Mouse (Mus musculus) frontal cortex, adult (tissue): ENCODE results near the gene 2510009E07Rik.

ENCODE experiments used
- ATAC-seq: cut with Nextera tagmentation; 2 replicates; pipeline ENCODE4 v1.9.2; 2017; ENCODE audit warnings: mild to moderate bottlenecking, moderate library complexity, mixed read lengths; ENCODE audit not compliant: low TSS enrichment

Gene 2510009E07Rik

GRCm38 (mm10) chr16:21636156-21636853 is 58.2 kb downstream of the 2510009E07Rik start:
- ATAC-seq: peak; percentile 62

- no peak for ATAC-seq
Measured at GRCm38 (mm10) chr16:21634460-21634859, 60.0 kb downstream of the 2510009E07Rik start.

- ATAC-seq: no peak
Measured at GRCm38 (mm10) chr16:21631815-21632222, 62.6 kb downstream of the 2510009E07Rik start.

DNA sequence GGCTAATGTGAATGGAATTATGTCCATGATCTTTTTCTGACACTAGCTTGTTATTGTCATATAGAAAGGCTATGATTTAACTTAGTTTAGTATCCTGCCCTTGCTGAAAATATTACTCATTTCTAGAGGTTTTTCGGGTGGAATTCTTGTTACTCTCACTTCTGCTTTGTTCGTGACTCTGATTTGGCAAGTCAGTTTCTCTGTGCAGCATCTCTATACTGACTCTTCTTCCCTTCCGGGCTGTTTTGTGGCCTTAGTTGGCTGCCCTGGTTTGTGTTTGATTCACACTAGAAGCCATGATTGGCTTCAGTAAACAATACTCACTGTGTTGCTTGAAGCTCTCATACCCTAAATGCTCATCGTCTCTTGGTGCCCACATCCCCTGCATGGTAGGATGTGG is 63.9 kb downstream of the 2510009E07Rik start:
- no peak for ATAC-seq

GRCm38 (mm10) chr16:21628061-21628591 is 66.3 kb downstream of the 2510009E07Rik start:
- peak; percentile 82 for ATAC-seq

DNA sequence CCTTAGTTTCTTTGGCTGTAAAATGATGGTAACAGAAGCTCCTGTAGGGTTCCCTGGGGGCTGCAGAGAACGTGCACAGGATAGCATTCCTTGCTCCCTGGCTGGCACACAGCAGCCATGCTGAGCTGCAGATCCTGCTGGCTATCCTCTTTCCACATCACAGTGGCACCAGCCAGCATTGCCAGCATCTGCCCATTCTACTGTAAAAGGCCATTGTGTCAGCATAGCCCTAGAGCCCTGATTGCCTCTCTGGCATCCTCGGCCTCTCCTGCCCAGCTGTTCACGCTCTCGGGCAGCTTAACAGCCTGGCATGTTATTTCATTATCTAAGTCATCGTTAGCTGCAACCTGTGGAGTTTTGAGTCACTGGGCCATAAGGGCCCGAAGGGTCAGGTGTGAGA is 67.2 kb downstream of the 2510009E07Rik start:
- ATAC-seq: peak; percentile 54

- no peak for ATAC-seq
Measured at GRCm38 (mm10) chr16:21625784-21626634, 68.5 kb downstream of the 2510009E07Rik start.

DNA sequence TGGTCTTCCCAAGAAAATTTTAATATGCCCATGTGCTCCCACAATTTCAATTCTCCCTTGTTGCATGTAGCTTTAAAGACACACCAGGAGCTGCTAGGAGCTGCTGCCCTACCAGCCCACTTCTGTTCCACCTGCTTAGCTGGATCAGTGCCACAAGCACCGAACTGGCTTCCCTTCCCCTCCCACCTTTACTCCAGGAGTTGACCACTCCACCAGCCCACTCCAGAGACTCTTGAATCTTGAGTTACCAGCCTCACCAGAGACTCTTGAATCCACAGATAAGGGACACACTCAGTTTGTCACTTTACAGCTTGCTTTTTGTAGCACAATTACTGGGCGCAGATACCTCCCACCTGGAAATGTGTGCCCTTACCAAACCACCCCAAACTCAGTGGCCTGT is 73.8 kb downstream of the 2510009E07Rik start:
- ATAC-seq: no peak

- no peak for ATAC-seq
Measured at GRCm38 (mm10) chr16:21615802-21616201, 78.7 kb downstream of the 2510009E07Rik start.

DNA sequence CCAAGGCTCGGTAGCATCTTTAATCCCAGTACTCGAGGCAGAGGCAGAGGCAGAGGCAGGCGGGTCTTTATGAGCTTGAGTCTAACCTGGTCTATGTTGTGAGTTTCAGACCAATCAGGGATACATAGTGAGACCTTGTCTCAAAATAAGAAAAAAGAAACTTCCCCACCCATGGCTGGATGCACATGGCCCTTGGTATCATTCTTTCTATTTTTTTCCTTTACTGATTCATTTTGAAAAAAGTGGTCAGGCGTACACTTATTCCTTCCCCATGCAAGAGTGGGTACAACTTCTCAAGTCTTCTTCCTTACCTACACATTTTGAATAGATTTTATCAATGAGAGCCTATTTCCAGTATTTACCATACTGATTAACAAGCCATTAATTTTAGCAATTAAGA is 84.0 kb downstream of the 2510009E07Rik start:
- no peak for ATAC-seq

- no peak for ATAC-seq
Measured at GRCm38 (mm10) chr16:21608176-21608865, 86.1 kb downstream of the 2510009E07Rik start.

DNA sequence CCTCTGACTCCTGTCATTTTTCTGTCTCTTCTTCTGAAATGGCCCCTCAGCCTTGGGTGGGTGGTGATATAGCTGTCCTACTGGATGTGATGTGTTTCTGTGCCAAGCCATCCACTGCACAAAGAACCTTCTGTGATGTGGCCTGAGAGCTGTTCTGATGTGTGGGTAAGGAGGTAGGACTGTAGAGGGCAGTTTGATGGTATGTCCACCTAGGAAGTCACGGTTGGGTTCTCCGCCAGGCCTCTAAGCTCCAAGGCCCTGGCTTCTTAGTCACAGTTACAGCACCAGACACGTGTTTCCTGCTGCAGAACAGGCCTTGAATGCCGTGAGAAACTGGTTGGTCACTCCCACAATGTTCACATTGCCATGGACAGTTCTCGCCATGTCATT is 86.8 kb downstream of the 2510009E07Rik start:
- ATAC-seq: no peak

- peak; percentile 38; the same call in 1 of the 2 replicates for ATAC-seq
Measured at GRCm38 (mm10) chr16:21607021-21607650, 87.3 kb downstream of the 2510009E07Rik start.

GRCm38 (mm10) chr16:21606249-21607020 is 88.0 kb downstream of the 2510009E07Rik start:
- peak; percentile 73 for ATAC-seq

GRCm38 (mm10) chr16:21604354-21604753 is 90.1 kb downstream of the 2510009E07Rik start:
- no peak for ATAC-seq
